Mouse (Mus musculus) embryonic facial prominence, embryonic 10.5 days (tissue): Measurements from ENCODE around the gene Olfml3. TPM values are rescaled to one million over a fixed set of nuclear protein-coding genes. Genes with fewer than 3 reads are reported as not detected.

Source experiments
- DNase-seq: peaks from one replicate; pipeline ENCODE4 v3.0.0-alpha.2; 2017; ENCODE audit warnings: low spot score
- H3K27ac ChIP-seq: fragments of 300-500 bp; sonication (generic); replicated peaks from 2 replicates; pipeline ENCODE4 v1.5.1; 2016; ENCODE audit warnings: mild to moderate bottlenecking
- H3K27me3 ChIP-seq: fragments of 300-500 bp; sonication (generic); replicated peaks from 2 replicates; pipeline ENCODE4 v1.6.1; 2016; ENCODE audit warnings: low read depth, mild to moderate bottlenecking; ENCODE audit not compliant: poor library complexity, severe bottlenecking
- H3K36me3 ChIP-seq: fragments of 300-500 bp; sonication (generic); replicated peaks from 2 replicates; pipeline ENCODE4 v1.6.1; 2016; ENCODE audit warnings: mild to moderate bottlenecking, moderate library complexity
- H3K4me1 ChIP-seq: fragments of 300-500 bp; sonication (generic); 2 replicates; pipeline ENCODE4 v1.6.1; 2016
- H3K4me3 ChIP-seq: fragments of 300-500 bp; sonication (generic); 2 replicates; pipeline ENCODE4 v1.5.1; 2016; ENCODE audit warnings: mild to moderate bottlenecking, moderate library complexity
- H3K9me3 ChIP-seq: fragments of 300-500 bp; sonication (generic); 2 replicates; pipeline ENCODE4 v1.6.1; 2016; ENCODE audit warnings: mild to moderate bottlenecking
- WGBS: fragments of 180-500 bp; shearing (Covaris S2); methylation state at CpG from one replicate; pipeline ENCODE4 v1.1.7; 2016; 5-methylcytosine and 5-hydroxymethylcytosine counted together
- polyA plus RNA-seq: library from polyadenylated mRNA; unstranded; fragments of >200 nt; fragmentation: Nextera tagmentation; extraction: Ambion mirVana; gene quantifications from 2 replicates; pipeline ENCODE4 v1.2.1, GENCODE M21; 2016

Gene Olfml3
- polyA plus RNA-seq, 1 experiment from 2014 or later, result 12.5 TPM

GRCm38 (mm10) chr3:103766789-103767188, 29.0 kb upstream of the Olfml3 start:
- DNase-seq, result no peak
- no peaks in the 10 kb centered on the region for H3K27me3 ChIP-seq
- H3K4me1 ChIP-seq, result no peaks in the 10 kb centered on the region
- no peaks in the 10 kb centered on the region for H3K9me3 ChIP-seq
- H3K36me3 ChIP-seq, result peaks cover 73% of the 10 kb centered on the region
- WGBS, result 72% methylated on average over 3 of the region's 3 CpGs
- no peak overlapping the region for H3K27ac ChIP-seq
- no peak overlapping the region for H3K4me3 ChIP-seq

GRCm38 (mm10) chr3:103759261-103759970, 21.6 kb upstream of the Olfml3 start:
- H3K27ac ChIP-seq, result no peak overlapping the region
- DNase-seq, result no peak
- no peaks in the 10 kb centered on the region for H3K9me3 ChIP-seq
- H3K4me3 ChIP-seq, result no peak overlapping the region
- no peaks in the 10 kb centered on the region for H3K4me1 ChIP-seq
- H3K27me3 ChIP-seq, result no peaks in the 10 kb centered on the region
- peaks cover 95% of the 10 kb centered on the region for H3K36me3 ChIP-seq
- WGBS, result 91% methylated on average over 5 of the region's 5 CpGs

- peaks cover 95% of the 10 kb centered on the region for H3K36me3 ChIP-seq
Measured at GRCm38 (mm10) chr3:103758456-103758855, 20.7 kb upstream of the Olfml3 start.

GRCm38 (mm10) chr3:103756920-103757319, 19.1 kb upstream of the Olfml3 start:
- DNase-seq, result no peak
- Histone ChIP-seq H3K36me3 (peaks cover 95% of the 10 kb centered on the region), H3K27me3 (no peaks in the 10 kb centered on the region), H3K27ac (no peak overlapping the region), H3K4me1 (no peaks in the 10 kb centered on the region), H3K9me3 (no peaks in the 10 kb centered on the region), H3K4me3 (no peak overlapping the region)
- whole genome bisulfite sequencing, result 96% methylated on average over 2 of the region's 2 CpGs

More at GRCm38 (mm10) chr3:103758456-103758855, 20.7 kb upstream of the Olfml3 start:
- H3K4me3 ChIP-seq, result no peak overlapping the region
- H3K4me1 ChIP-seq, result no peaks in the 10 kb centered on the region
- 89% methylated on average over 7 of the region's 7 CpGs for WGBS
- no peak for DNase-seq
- H3K27me3 ChIP-seq, result no peaks in the 10 kb centered on the region
- H3K9me3 ChIP-seq, result no peaks in the 10 kb centered on the region
- no peak overlapping the region for H3K27ac ChIP-seq

- no peak for DNase-seq
- WGBS, result 89% methylated on average over 3 of the region's 3 CpGs
- no peaks in the 10 kb centered on the region for H3K4me1 ChIP-seq
- peaks cover 92% of the 10 kb centered on the region for H3K36me3 ChIP-seq
- H3K4me3 ChIP-seq, result no peak overlapping the region
- H3K27ac ChIP-seq, result no peak overlapping the region
- no peaks in the 10 kb centered on the region for H3K9me3 ChIP-seq
- no peaks in the 10 kb centered on the region for H3K27me3 ChIP-seq
Measured at GRCm38 (mm10) chr3:103755351-103755750, 17.6 kb upstream of the Olfml3 start.

GRCm38 (mm10) chr3:103751558-103751957, 13.8 kb upstream of the Olfml3 start:
- Histone ChIP-seq H3K4me1 (no peaks in the 10 kb centered on the region), H3K9me3 (no peaks in the 10 kb centered on the region), H3K27ac (no peak overlapping the region), H3K27me3 (no peaks in the 10 kb centered on the region), H3K4me3 (no peak overlapping the region), H3K36me3 (peaks cover 92% of the 10 kb centered on the region)
- DNase-seq, result no peak
- WGBS, result 84% methylated on average over 2 of the region's 2 CpGs

GRCm38 (mm10) chr3:103746711-103747110, 8.9 kb upstream of the Olfml3 start:
- Histone ChIP-seq H3K27ac (no peak overlapping the region), H3K36me3 (peaks cover 93% of the 10 kb centered on the region), H3K4me1 (no peaks in the 10 kb centered on the region), H3K4me3 (no peak overlapping the region), H3K27me3 (no peaks in the 10 kb centered on the region), H3K9me3 (no peaks in the 10 kb centered on the region)
- WGBS, result 96% methylated on average over 5 of the region's 5 CpGs
- no peak for DNase-seq

GRCm38 (mm10) chr3:103745001-103745770, 7.4 kb upstream of the Olfml3 start:
- Histone ChIP-seq H3K27ac (no peak overlapping the region), H3K4me3 (no peak overlapping the region), H3K4me1 (peaks cover 7% of the 10 kb centered on the region), H3K9me3 (no peaks in the 10 kb centered on the region), H3K27me3 (no peaks in the 10 kb centered on the region), H3K36me3 (peaks cover 86% of the 10 kb centered on the region)
- DNase-seq, result no peak
- WGBS, result 93% methylated on average over 14 of the region's 14 CpGs

GRCm38 (mm10) chr3:103743208-103743607, 5.4 kb upstream of the Olfml3 start:
- no peak overlapping the region for H3K27ac ChIP-seq
- no peak for DNase-seq
- H3K36me3 ChIP-seq, result peaks cover 66% of the 10 kb centered on the region
- H3K4me3 ChIP-seq, result no peak overlapping the region
- no peaks in the 10 kb centered on the region for H3K9me3 ChIP-seq
- 91% methylated on average over 6 of the region's 6 CpGs for WGBS
- H3K4me1 ChIP-seq, result peaks cover 20% of the 10 kb centered on the region
- no peaks in the 10 kb centered on the region for H3K27me3 ChIP-seq

GRCm38 (mm10) chr3:103740342-103740741, 2.5 kb upstream of the Olfml3 start:
- no peaks in the 10 kb centered on the region for H3K27me3 ChIP-seq
- WGBS, result 47% methylated on average over 5 of the region's 5 CpGs
- peak overlapping the region; percentile 48; the same call in 1 of the 2 replicates for H3K27ac ChIP-seq
- H3K4me1 ChIP-seq, result peaks cover 49% of the 10 kb centered on the region
- no peak overlapping the region for H3K4me3 ChIP-seq
- H3K36me3 ChIP-seq, result peaks cover 45% of the 10 kb centered on the region
- DNase-seq, result no peak
- H3K9me3 ChIP-seq, result no peaks in the 10 kb centered on the region

GRCm38 (mm10) chr3:103739329-103739728, 1.5 kb upstream of the Olfml3 start, which contains the start of gene Gm10964:
Gene Gm10964, plus strand, starts transcription at chr3:103739366.
- 95% methylated on average over 1 of the region's 1 CpGs for WGBS
- DNase-seq, result no peak
- Histone ChIP-seq H3K4me1 (peaks cover 59% of the 10 kb centered on the region), H3K9me3 (no peaks in the 10 kb centered on the region), H3K27me3 (no peaks in the 10 kb centered on the region), H3K36me3 (peaks cover 35% of the 10 kb centered on the region), H3K4me3 (peak within 1 kb of the TSS; percentile 50), H3K27ac (peak within 1 kb of the TSS; percentile 88)

GRCm38 (mm10) chr3:103737061-103737754, 593 bp downstream of the Olfml3 start:
- no peaks in the 10 kb centered on the region for H3K27me3 ChIP-seq
- WGBS, result 63% methylated on average over 16 of the region's 16 CpGs
- peak overlapping the region; percentile 50 for H3K4me3 ChIP-seq
- peak; percentile 37 for DNase-seq
- H3K36me3 ChIP-seq, result peaks cover 17% of the 10 kb centered on the region
- peak overlapping the region; percentile 88 for H3K27ac ChIP-seq
- peaks cover 77% of the 10 kb centered on the region for H3K4me1 ChIP-seq
- H3K9me3 ChIP-seq, result no peaks in the 10 kb centered on the region
